Mouse (Mus musculus) liver, adult 2 months (tissue): ENCODE data around the gene Pip4k2a. TPM values are rescaled to one million over a fixed set of nuclear protein-coding genes. Genes with fewer than 3 reads are reported as not detected.

ENCODE experiments used
- DNase-seq: peaks from one replicate; pipeline ENCODE4 v3.0.0-alpha.2; 2011; ENCODE audit warnings: low read depth, low spot score; ENCODE audit errors: extremely low read depth
- H3K27ac ChIP-seq: fragments of 200-500 bp; replicated peaks from 2 replicates; pipeline ENCODE4 v1.5.1; 2012; ENCODE audit warnings: low read depth, mild to moderate bottlenecking, control low read depth, inconsistent platforms, low read length; ENCODE audit not compliant: insufficient read depth
- H3K27me3 ChIP-seq: fragments of 200-500 bp; 2 replicates; pipeline ENCODE4 v1.6.1; 2012; ENCODE audit warnings: mild to moderate bottlenecking, moderate library complexity, low read length, inconsistent platforms; ENCODE audit not compliant: control insufficient read depth, insufficient read depth
- H3K36me3 ChIP-seq: fragments of 200-500 bp; 2 replicates; pipeline ENCODE4 v1.6.1; 2012; ENCODE audit warnings: low read length, inconsistent platforms; ENCODE audit not compliant: control insufficient read depth, insufficient read depth
- H3K4me1 ChIP-seq: fragments of 200-500 bp; 2 replicates; pipeline ENCODE4 v1.6.1; 2011; ENCODE audit warnings: low read length; ENCODE audit not compliant: control insufficient read depth, insufficient read depth
- H3K4me3 ChIP-seq: fragments of 200-500 bp; 2 replicates; pipeline ENCODE4 v1.5.1; 2011; ENCODE audit warnings: low read depth, mild to moderate bottlenecking, control low read depth, low read length, moderate library complexity; ENCODE audit not compliant: insufficient read depth
- H3K79me2 ChIP-seq: fragments of 200-500 bp; 2 replicates; pipeline ENCODE4 v1.6.1; 2012; ENCODE audit warnings: inconsistent platforms, mild to moderate bottlenecking, low read length, moderate library complexity; ENCODE audit not compliant: control insufficient read depth, insufficient read depth
- H3K9ac ChIP-seq: fragments of 200-500 bp; 2 replicates; pipeline ENCODE4 v1.6.1; 2012; ENCODE audit warnings: low read depth, mild to moderate bottlenecking, control low read depth, inconsistent platforms, low read length
- CTCF ChIP-seq: fragments of 200-500 bp; IDR thresholded peaks from 2 replicates; pipeline ENCODE4 v1.5.1; 2011; ENCODE audit warnings: low read depth, low read length, control low read depth
- POLR2A ChIP-seq: fragments of 200-500 bp; IDR thresholded peaks from 2 replicates; pipeline ENCODE4 v1.6.1; 2011; ENCODE audit warnings: low read length, control low read depth; ENCODE audit not compliant: insufficient read depth; ENCODE audit errors: extremely low read depth
- WGBS: fragments of 180-500 bp; shearing (Covaris S2); methylation state at CpG from one replicate; pipeline ENCODE4 v1.1.7; 2018; 5-methylcytosine and 5-hydroxymethylcytosine counted together
- polyA plus RNA-seq: library from polyadenylated mRNA; depleted of rRNA; stranded (reverse); fragments of >200 nt; gene quantifications from 2 replicates; pipeline ENCODE4 v1.2.3, GENCODE M21; 2012
- total RNA-seq: library from RNA; depleted of rRNA; stranded (reverse); fragments of >200 nt; gene quantifications from 2 replicates; pipeline ENCODE4 v1.2.3, GENCODE M21; 2014

The Pip4k2a gene
- total and polyA plus RNA-seq, 2 experiments = 1.7 to 2.8 TPM

- Histone ChIP-seq H3K4me3 (no peak overlapping the region), H3K36me3 (no peaks in the 10 kb centered on the region), H3K27me3 (no peaks in the 10 kb centered on the region), H3K4me1 (no peaks in the 10 kb centered on the region; the same call in none of the 2 replicates), H3K27ac (peak overlapping the region; percentile 59), H3K9ac (no peak overlapping the region), H3K79me2 (no peaks in the 10 kb centered on the region)
- no peak for TF ChIP-seq CTCF
- no peak for TF ChIP-seq POLR2A
- 82% methylated on average over 2 of the region's 2 CpGs for WGBS
- DNase-seq = no peak
Measured at GRCm38 (mm10) chr2:18943930-18944329, 54.0 kb downstream of the Pip4k2a start.

GRCm38 (mm10) chr2:18943366-18943765 is 54.6 kb downstream of the Pip4k2a start:
- H3K27me3 ChIP-seq = no peaks in the 10 kb centered on the region
- no peaks in the 10 kb centered on the region; the same call in none of the 2 replicates for H3K4me1 ChIP-seq
- no peak overlapping the region for H3K4me3 ChIP-seq
- no peak for TF ChIP-seq CTCF
- TF ChIP-seq POLR2A = no peak
- H3K79me2 ChIP-seq = no peaks in the 10 kb centered on the region
- no peak overlapping the region for H3K9ac ChIP-seq
- DNase-seq = no peak
- peak overlapping the region; percentile 59 for H3K27ac ChIP-seq
- no peaks in the 10 kb centered on the region for H3K36me3 ChIP-seq
- 51% methylated on average over 4 of the region's 4 CpGs for WGBS

GRCm38 (mm10) chr2:18940693-18941270 is 57.1 kb downstream of the Pip4k2a start:
- TF ChIP-seq CTCF (no peak), POLR2A (no peak)
- Histone ChIP-seq H3K27ac (peak overlapping the region; percentile 46), H3K4me3 (no peak overlapping the region), H3K9ac (no peak overlapping the region), H3K79me2 (no peaks in the 10 kb centered on the region), H3K36me3 (no peaks in the 10 kb centered on the region), H3K4me1 (peaks cover 4% of the 10 kb centered on the region), H3K27me3 (no peaks in the 10 kb centered on the region)
- no peak for DNase-seq
- WGBS = 44% methylated on average over 12 of the region's 12 CpGs

GRCm38 (mm10) chr2:18938923-18939329 is 59.0 kb downstream of the Pip4k2a start:
- Histone ChIP-seq H3K9ac (no peak overlapping the region), H3K4me3 (no peak overlapping the region), H3K4me1 (peaks cover 4% of the 10 kb centered on the region), H3K27me3 (no peaks in the 10 kb centered on the region), H3K79me2 (no peaks in the 10 kb centered on the region), H3K36me3 (no peaks in the 10 kb centered on the region), H3K27ac (no peak overlapping the region)
- no peak for DNase-seq
- TF ChIP-seq POLR2A = no peak
- no peak for TF ChIP-seq CTCF
- WGBS = 33% methylated on average over 8 of the region's 8 CpGs

GRCm38 (mm10) chr2:18938232-18938631 is 59.7 kb downstream of the Pip4k2a start:
- peaks cover 4% of the 10 kb centered on the region for H3K4me1 ChIP-seq
- no peaks in the 10 kb centered on the region for H3K27me3 ChIP-seq
- H3K9ac ChIP-seq = no peak overlapping the region
- H3K79me2 ChIP-seq = no peaks in the 10 kb centered on the region
- H3K4me3 ChIP-seq = no peak overlapping the region
- 44% methylated on average over 1 of the region's 1 CpGs for WGBS
- TF ChIP-seq POLR2A (no peak), CTCF (no peak)
- no peak for DNase-seq
- no peak overlapping the region; the same call in 1 of the 2 replicates for H3K27ac ChIP-seq
- H3K36me3 ChIP-seq = no peaks in the 10 kb centered on the region

- no peaks in the 10 kb centered on the region for H3K27me3 ChIP-seq
- TF ChIP-seq POLR2A (no peak), CTCF (no peak)
- no peak overlapping the region for H3K9ac ChIP-seq
- H3K27ac ChIP-seq = no peak overlapping the region; the same call in 1 of the 2 replicates
- H3K4me3 ChIP-seq = no peak overlapping the region
- 79% methylated on average over 2 of the region's 2 CpGs for WGBS
- DNase-seq = peak; percentile 20
- no peaks in the 10 kb centered on the region for H3K36me3 ChIP-seq
- H3K4me1 ChIP-seq = peaks cover 4% of the 10 kb centered on the region
- no peaks in the 10 kb centered on the region for H3K79me2 ChIP-seq
Measured at GRCm38 (mm10) chr2:18937611-18938010, 60.3 kb downstream of the Pip4k2a start.
